8 mouse cellular contexts compared by ENCODE assay signal in the genomic region with DNA sequence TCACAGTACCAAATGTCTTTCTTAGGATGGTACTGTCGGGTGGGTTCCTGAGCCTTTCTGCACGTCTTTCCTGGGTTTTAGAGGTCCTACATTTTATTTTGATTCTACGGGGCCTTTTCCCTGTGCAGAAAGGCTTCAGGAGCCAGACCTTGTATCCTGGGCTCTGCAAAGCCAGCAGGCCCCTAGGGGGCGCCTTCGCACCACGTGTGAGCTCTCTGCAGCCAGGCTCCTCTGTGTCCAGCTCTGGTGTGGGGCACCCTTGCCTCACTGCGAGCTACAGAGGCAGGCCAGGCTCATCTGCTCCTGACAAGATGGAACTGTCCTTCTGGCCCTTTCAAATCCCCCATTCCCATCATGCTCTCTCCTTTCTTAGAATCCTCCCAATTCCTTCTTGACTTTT. TPM values are rescaled to one million over a fixed set of nuclear protein-coding genes. Genes with fewer than 3 reads are reported as not detected.
A peak's percentile ranks its signal among the peaks of the same experiment; 100 is the strongest.
DNase-seq lines count a peak whose midpoint lies in the region; ATAC-seq lines count a peak whose summit lies in the region.

No protein-coding gene starts in this region.

- peak; percentile 90 for DNase-seq in adipocyte (ENCODE audit: low spot score)
- DNase-seq in gastrocnemius, adult 8-10 months (ENCODE audit: low spot score in 2 of 2) = peak; percentile 86 to 87
- DNase-seq in hindlimb bud, embryonic 11.5 days (ENCODE audit: extremely low spot score, low read depth, low spot score) = peak; percentile 68
- peak; percentile 92 to 93 for DNase-seq in left cerebral cortex, adult 18-20 months (ENCODE audit: low spot score in 2 of 2)
- DNase-seq in right cerebral cortex, postnatal 25 days = peak; percentile 80
- DNase-seq in urinary bladder, postnatal 25 days (ENCODE audit: low spot score) = peak; percentile 89

- peak; percentile 92 for ATAC-seq in common myeloid progenitor, adult 5-6 weeks (replicated peaks; ENCODE audit: low read depth, poor library complexity, severe bottlenecking)
- peak; percentile 96 for ATAC-seq in megakaryocyte progenitor cell, adult 5-6 weeks (replicated peaks; ENCODE audit: poor library complexity)

RNA-seq across cellular contexts. Expression of a gene that starts 53.3 kb away (rescaled TPM):
- 54.7 and 81.8 TPM in 2 replicates for total RNA-seq in common myeloid progenitor, adult 5-6 weeks (2017)
- 10 to 100 TPM; 11.4 to 20.8 (median 13.5) TPM for total RNA-seq in gastrocnemius, adult 8-10 months (2022)
- 10 to 100 TPM; 38.3 to 38.5 TPM for total RNA-seq in left cerebral cortex, adult 18-20 months (2021)
- total RNA-seq in megakaryocyte progenitor cell, adult 5-6 weeks (2015) = 62.6 and 71.6 TPM in 2 replicates
- total RNA-seq in megakaryocyte progenitor cell, adult 5-6 weeks (2017) = 43.6 and 48.9 TPM in 2 replicates

Comparison
In these comparisons a context has a peak if more than half of its experiments do, and no peak if none do; other contexts are left out.
1. Peak in every context shown above with its lines: DNase-seq and ATAC-seq.